Mouse (Mus musculus): ENCODE results near the gene Pbx3.

- TF ChIP-seq CTCF (IDR thresholded peaks at IDR 0.05; ENCODE audit: borderline replicate concordance, control insufficient read depth, extremely low read depth, insufficient read depth, low read length, poor library complexity), result no peak
- no peak for TF ChIP-seq POLR2A (IDR thresholded peaks at IDR 0.05; ENCODE audit: control insufficient read depth, extremely low read depth, insufficient read depth, low read length, poor library complexity)
Observed at GRCm38 (mm10) chr2:34408341-34408740, 35.4 kb upstream of the Pbx3 start.

Measured in thymus, adult 2 months (tissue).